Mouse (Mus musculus) heart, adult 18-20 months (tissue): Measurements from ENCODE around the gene Actl7b. TPM values are rescaled to one million over a fixed set of nuclear protein-coding genes. Genes with fewer than 3 reads are reported as not detected.

Source experiments
- DNase-seq, 2 experiments: peaks; one replicate each; pipeline ENCODE4 v3.0.0; 2021 to 2022; ENCODE audit warnings: mixed read lengths in 1 of 2
- long read RNA-seq, 2 experiments: library from polyadenylated mRNA; stranded (forward); transcript quantifications; one replicate each; pipeline ENCODE4 v2.0.0; 2021
- total RNA-seq, 2 experiments: library from RNA; stranded (reverse); gene quantifications; 2 replicates each; pipeline ENCODE4 v1.2.3; 2021

The Actl7b gene
- total RNA-seq: not detected
- long read RNA-seq, experiment 1: 0 reads
- long read RNA-seq, experiment 2: 0 reads

DNA sequence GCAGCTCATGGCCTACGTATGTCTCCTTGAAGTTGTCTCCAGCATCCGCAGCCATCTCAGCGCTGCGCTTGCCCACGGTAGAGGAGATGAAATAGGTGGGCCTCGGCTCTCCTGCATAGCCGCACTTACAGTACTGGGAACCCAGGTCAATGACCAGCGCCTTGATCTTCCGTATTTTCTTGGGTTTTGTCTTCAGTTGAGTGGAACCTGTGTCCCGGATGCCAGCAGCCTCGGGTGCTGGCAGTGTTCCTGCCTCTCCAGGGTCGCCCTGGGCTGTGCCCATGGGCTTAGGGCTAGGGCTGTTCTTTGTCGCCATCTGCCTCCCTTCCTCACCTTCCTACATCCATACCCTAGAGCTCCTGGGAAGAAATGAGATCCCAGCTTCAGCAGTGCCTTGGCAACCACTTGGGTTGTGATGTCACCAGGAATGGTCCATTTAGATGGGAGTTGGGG lies at the start of gene Actl7b:
Actl7b (minus strand) TSS at position 403 of the 453 bp plus-strand sequence.
- DNase-seq: no peak

DNA sequence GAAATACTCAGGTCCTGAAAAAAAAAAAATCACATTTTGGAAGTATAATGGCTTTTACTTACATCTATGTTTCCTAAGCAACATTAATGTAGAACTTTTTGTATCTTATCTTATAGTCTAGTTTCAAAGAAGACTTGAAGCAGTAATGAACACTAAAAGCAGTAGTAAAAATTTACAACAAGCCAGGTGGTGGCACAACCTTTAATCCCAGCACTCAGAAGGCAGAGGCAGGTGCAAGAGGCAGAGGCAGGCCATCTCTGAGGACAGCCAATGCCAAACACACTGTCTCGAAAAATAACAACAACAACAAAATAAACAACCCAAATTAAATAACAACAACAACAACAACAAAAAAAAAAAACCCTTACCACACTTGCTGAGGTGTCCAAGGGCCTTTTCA lies 29.8 kb upstream of the Actl7b start:
- DNase-seq: no peak

DNA sequence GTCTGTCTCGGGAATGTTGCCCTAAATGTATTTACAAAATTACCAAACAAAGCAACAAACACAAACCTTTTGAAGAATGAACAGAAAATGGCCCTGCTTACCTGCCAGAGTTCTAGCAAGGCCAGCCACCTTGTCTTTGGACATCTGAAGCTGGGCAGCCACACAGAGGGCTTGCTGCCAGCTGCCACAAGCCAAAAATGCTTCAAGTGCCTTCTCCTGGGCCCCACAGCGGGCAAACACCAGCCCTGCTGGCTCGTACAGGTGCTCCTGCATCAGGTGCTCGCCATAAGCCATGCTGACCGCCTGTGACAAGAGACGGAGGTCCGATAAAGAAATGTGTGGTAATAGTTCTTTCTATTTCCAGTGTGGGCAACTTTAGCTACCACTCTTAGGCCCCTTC lies 27.7 kb upstream of the Actl7b start:
- DNase-seq: peak; percentile 63 to 64

DNA sequence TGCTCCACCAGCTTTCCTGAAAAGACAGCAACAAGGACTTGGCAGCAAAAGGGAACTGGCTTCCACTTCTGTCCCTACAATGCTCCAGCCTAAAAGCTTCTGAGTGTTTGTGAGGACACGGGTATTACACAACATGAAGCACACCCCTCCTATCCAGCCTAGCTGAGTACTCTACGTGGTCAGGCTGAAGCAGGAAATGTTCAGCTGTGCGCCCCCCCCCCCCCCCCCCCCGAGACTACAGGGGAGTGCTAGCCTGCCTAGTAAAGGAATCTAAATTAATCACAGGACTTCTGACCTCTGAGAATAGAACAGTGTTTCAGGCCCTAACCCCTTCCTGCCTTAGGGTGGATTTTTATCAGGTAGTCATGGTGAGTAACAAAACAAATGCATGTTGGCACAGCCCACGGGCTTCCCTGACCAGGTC lies 26.6 kb upstream of the Actl7b start:
- peak; percentile 54 to 72 for DNase-seq

DNA sequence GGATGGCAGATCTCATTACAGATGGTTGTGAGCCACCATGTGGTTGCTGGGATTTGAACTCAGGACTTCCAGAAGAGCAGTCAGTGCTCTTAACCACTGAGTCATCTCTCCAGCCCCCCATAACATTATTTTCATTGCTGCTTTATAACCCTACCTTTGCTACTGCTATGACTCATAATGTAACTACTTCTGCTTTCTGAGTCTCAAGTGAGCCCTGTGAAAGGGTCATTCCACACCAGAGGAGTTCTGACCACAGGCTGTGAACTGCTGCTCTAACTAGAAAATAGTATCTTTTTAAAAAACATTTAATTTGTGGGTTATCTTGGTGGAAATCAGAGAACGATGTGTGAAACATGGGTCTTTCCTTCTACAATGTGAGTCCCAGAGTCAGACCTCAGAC lies 16.4 kb upstream of the Actl7b start:
- DNase-seq: no peak

DNA sequence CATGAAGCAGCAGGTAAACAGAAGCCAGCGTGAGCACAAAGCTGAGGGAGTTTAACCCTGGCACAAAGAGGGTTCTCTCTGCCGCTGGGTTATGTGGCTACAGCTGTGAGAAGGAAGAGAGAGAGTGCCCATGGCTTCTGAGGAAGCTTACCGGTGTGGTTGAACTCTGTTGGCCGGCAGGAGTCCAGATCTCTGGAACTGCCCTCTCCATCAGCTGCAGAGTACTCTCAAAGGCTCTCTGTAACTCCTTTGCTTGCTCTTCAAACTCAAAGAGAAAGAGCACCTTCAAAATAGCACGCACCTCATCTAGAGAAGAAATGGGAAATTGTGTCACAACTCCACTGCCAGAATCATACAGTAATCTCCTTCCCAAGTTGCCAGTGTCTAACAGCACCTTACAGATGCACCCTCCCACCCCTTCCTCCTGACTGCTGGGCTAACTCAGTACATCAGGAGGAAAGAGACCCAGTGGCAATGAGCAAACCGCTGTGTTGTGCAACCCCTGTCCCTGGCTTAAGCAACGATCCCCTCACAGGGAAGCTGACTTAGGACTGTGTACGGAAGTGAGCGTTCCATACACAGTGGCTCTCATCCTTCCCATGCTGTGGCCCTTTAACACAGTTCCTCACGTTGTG lies 15.8 kb upstream of the Actl7b start:
- DNase-seq: peak in 1 of 2 experiments; percentile 33

DNA sequence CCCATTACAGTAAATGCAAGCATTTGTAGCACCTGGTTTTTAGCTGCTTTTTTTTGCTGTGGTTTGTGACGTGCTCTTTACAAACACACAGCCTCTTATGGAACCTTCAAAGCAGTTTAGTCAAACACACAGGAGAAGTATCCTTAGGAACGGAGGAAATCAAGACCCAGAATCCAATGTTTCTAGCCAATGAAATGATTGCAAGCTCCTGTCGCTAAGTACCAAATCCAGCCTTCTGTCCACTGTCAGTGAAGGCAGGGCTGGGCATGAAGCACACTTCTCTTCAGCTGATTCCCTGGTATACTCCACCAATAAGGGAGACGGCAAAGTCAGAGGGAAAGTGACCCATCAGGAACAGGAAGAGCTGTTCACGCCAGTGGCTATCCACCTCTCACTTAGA lies 14.8 kb upstream of the Actl7b start:
- DNase-seq: no peak

DNA sequence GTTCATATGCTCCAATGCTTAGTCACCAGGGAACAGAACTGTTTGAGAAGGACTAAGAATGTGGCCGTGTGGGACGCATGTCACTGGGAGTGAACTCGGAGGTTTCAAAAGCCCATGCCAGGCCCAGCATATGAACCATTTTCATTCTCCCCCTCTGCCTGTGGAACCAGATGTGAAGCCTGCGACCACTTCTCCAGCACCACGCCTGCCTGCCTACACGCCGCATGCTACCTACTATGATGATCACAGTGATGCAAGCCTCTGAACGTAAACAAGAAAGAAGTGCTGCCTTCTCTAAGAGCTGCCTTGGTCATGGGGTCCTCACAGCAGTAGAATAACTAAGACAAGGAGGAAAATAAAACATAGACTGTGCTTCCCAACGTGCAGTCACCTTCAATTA lies 6.2 kb upstream of the Actl7b start:
- DNase-seq: no peak

DNA sequence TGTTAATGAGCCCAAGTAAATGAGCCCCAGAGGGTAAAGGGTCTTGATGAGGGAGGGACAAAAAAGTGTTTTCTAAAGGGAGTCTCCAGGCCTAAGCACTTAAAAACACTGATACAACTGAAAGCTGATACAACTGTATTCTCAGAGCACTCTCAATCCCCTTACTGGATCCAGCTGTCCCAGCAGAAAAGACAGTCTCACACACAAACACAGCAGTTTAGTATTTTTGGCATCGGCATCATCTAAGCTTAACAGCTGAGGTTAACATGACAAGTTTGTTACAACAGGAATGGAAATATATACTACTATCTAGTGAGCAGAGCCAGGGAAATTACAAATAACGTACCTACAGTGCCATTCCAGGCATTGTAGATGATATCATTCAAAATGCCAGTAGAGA lies 5.1 kb upstream of the Actl7b start:
- DNase-seq: no peak

DNA sequence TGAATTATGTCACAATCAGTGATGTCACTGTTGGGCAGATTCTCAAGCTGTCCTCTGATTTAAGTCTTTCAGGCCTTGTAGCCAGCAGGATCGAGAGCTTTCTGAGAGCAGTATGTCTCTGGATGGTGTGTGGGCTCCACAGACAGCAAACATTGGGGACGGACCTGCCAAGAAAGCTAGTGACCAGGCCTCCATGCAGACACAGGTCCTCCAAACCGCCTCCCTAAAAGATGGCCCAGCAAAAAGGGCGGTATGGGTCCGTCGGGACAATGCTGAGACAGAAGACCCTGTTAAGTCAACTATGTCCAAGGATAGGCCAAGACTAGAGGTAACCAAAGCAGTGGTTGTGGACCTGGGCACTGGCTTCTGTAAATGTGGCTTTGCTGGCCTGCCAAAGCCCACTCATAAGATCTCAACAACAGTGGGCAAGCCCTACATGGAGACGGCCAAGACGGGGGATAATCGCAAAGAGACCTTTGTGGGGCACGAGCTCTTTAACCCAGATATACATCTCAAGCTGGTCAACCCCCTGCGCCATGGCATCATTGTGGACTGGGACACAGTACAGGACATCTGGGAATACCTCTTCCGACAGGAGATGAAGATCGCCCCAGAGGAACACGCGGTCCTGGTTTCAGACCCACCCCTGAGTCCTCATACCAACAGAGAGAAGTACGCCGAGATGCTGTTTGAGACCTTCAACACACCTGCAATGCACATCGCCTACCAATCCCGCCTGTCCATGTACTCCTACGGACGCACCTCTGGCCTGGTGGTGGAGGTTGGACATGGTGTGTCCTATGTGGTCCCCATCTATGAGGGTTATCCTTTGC lies 2.3 kb upstream of the Actl7b start, which contains the start of gene Actl7a:
Actl7a (plus strand) TSS at position 51 of the 833 bp plus-strand sequence.
- no peak for DNase-seq

DNA sequence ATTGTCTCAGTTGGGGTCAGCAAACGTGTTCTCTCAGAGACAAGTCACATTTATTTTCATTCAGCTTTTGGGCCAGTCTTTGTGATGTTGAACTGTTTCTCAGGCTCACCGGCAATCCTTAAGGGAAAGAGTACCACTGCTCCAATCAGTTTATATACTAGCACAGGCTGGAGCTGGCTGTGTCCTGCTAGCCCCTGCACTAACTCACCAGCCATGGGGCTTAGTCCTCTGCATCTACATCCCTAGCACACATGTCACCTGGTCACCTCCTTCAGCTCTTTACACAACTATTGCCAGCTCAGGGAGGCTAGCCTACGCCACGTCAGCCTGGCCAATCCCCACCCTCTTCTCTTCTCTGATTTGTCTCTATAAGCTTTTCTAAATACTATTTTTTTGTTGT lies 1.5 kb upstream of the Actl7b start:
- no peak for DNase-seq

DNA sequence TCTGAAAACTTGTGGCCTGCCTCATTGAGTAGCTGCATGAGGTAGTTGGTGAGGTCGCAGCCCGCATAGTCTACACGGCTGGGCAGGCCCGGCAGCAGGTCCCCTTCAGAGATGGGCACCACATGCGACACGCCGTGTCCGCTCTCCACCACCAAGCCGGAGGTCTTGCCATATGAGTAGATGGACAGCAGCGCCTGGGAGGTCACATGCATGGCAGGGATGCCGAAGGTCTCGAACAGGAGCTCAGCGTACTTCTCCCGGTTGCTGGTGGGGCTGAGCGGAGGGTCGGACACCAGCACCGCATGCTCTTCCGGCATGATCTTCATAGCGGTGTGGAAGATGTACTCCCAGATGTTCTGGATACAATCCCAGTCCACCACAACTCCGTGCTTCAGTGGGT lies 632 bp downstream of the Actl7b start:
- no peak for DNase-seq

DNA sequence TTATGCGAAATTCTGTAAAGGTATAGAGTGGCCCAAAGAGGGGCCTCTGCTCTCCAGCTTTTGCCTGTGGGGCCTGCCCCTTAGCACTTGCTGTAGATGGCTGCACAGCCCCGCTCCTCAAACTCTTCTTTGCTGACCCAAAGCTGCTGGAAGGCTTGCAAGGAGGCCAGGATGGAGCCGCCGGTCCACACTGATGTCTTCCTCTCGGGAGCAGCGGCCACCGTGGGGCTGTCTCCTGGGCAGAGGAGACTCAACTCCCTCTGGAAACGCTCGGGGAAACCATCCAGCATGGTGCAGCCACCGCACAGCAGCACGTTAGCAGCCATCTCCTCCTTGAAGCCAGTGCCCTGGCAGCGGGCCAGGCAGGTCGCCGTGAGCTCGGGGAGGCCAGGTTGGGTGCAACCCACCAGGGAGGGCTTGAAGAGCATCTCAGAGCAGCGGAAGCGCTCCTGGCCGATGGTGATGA lies 1.2 kb downstream of the Actl7b start, which contains the start of gene Gm26657:
Gm26657 (plus strand) TSS at position 51 of the 466 bp plus-strand sequence.
- DNase-seq: no peak

DNA sequence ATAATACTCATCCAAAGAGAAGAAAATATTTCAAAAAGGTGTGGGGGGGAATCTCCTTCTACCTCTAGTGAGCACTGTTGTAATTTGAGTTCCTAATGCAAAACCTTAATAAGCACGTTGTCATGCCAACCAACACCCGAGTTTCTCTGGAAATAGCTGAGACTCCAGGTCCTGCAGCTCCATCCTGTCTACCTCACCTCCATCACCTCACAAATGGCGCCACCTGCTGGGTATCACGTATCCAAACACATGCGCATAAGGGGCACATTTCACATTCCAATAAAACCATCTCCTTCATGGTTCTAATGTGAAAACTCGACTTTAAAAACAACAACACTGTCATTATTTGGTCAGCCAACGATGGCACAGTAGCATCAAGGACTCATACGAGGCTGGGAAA lies 15.4 kb downstream of the Actl7b start:
- DNase-seq: no peak

DNA sequence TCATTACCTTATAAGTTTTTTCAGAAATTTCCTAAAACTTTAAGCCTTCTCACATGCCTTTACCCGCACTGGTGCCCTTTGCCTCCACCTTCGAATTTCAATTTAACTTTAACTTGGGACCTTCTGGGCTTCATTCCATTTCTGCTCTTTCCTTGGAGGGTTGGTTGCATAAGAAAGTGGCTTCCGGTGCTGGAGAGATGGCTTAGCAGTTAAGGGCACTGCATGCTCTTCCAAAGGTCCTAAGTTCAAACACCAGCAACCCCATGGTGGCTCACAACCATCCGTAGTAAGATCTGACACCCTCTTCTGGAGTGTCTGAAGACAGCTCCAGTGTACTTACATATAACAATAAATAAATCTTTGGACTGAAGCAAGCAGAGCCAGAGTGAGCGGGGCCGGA lies 18.0 kb downstream of the Actl7b start:
- DNase-seq: no peak

DNA sequence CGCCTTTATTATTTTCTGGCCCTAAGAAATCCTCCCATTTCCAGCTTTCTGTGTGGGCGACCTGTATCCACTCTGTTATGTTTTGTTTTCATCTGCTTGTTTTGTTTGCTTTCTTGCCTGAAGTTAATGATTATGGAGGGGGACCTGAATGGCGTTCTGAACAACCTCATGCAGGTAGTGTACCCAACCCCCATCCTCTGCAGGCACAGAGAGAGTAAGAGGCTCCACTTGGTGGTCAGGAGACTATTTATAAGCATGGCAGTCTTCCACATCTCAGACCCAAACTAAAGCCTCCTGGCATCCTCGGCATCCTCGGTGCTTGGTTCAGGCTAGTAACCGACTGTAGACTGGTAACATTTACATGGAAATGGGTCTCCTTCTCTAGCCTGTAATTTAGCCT lies 18.9 kb downstream of the Actl7b start:
- DNase-seq: no peak

DNA sequence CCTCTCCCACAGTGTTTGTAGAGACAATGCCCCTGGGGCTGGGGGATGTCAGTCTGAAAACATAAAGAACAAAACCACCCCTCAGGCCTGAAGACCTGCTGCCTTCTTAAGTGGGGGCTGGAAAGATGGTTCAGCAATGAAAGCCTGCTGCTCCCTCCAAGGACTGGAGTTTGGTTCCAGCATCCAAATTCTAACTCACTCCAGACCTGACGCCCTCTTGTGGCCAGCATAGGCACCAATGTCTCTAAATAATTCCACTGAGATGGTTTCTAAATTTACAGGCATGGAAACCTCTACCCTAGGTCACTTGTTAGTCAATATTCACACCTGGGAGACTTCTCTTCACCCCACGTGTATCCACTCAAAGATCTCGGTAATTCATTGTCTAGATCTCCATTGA lies 19.8 kb downstream of the Actl7b start:
- DNase-seq: no peak

DNA sequence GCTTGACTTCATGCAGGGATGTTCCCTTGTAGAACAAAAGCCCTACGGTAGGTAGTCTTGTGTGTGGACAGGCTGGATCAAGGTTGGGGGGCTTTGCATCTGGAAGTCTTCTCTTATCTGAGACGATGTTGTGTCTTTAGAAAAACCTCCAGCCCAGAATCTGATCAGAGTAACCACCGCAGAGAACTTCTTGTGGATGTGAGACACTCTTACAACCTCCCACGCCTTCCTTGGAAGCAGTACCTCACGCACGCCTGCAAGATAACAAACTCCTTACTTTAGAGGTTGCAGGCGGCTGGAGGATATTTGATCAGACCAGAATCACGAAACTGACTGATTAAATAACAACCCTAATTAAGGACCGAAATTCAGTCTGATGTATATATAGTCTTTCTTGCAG lies 20.8 kb downstream of the Actl7b start:
- DNase-seq: no peak

DNA sequence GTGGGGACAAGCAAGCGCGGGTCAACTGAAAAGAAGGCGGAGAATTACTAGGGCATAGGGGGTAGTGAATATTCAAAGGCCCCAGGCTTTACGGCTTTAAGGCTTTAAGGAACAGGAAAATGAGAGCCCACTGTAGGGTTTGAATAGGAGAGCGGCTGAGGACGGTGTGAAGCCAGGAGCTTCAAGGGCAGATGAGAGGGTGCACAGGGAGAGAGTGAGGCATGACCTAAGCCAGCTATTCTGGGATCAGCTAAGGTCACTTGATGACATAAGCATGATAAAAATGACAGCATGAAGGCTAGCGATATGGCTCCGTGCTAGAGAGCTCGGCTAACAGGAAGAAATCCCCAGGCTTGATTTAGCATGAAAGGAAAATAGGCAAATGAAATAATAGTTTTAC lies 21.8 kb downstream of the Actl7b start:
- peak in 1 of 2 experiments; percentile 37 for DNase-seq

DNA sequence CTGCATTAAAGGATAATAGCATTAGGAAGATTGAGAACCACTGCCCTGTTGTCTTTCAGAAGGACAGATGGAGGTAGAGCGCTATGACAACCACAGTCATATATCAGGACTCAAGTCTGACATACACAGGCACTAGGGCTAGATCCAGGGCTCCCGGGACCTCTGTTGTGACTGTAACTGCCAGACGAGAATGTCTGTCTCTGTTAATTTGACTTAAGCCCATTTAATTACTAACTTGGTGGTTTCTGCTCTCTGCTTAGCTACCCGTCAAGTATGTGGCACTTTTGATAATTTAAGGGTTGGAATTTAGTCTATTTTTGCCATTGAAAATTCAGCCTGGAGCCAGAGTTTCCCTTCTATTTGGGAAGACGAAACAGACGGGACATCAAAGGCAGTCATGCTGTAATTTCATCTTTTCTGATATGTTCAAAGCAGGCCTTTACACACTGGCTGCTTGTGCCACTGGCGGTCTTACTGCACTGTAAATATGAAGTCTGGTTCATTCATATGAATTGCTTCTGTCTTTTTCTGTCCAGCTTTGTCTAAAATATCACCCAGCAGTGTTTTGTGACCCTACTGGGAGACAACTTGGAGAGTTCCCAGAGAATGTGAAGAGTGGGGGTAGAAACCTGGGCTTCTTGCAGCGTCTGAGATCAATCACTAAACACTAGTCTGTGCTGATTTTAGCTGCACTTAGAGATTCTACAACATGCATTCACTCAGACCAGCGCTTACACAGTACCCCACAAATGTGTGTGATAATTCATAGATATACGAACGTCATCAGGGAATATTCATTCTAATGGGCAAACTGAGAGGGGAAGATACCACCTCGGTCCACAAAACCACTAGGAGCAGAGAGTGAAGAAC lies 22.4 kb downstream of the Actl7b start:
- no peak for DNase-seq

DNA sequence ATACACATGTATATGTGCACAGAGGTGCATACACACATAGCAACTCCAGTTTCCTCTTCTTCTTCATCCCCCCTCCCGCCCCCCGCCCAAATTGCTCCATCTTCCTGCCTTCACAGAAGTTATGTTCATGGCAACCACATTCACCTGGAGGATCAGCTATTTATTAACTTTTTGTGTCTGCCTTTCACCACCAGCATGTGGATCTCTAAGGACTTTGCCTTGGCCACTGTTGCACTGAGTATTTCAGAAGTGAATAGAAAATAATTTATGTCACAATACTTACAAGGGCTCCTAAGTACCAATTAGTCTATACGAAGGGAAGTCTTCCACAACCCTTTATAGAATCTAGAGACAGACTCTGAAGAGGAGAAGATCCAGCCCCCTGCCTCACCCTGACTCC lies 23.3 kb downstream of the Actl7b start:
- DNase-seq: no peak

DNA sequence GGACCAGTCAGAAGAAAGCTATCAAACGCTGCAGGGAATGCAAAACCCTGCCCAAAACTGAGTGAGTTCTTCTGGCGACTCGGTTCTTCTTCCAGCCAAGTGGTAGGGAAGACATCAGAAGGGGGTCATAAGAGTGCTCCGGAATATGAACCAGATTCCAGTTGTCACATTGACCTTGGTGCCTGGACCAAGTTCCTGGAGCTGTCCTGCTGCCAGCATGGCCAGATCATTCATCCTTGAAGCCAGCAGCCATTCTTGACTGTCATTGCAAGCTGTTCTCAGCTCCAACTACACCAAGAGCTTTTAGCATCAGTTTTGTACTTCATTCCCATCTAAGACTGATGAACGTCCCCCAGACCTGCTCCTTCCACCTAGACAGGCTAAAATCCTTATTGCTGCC lies 24.4 kb downstream of the Actl7b start:
- peak in 1 of 2 experiments; percentile 26 for DNase-seq
